Mouse (Mus musculus) hindbrain, embryonic 10.5 days (tissue): ENCODE measurements around the gene H2afv. TPM values are rescaled to one million over a fixed set of nuclear protein-coding genes. Genes with fewer than 3 reads are reported as not detected.

ENCODE experiments used
- DNase-seq: peaks from one replicate; pipeline ENCODE4 v3.0.0-alpha.2; 2017; ENCODE audit warnings: low spot score
- H3K27ac ChIP-seq: fragments of 300-500 bp; sonication (generic); 2 replicates; pipeline ENCODE4 v1.5.1; 2016; ENCODE audit warnings: mild to moderate bottlenecking, moderate library complexity
- H3K27me3 ChIP-seq: fragments of 300-500 bp; sonication (generic); 2 replicates; pipeline ENCODE4 v1.6.1; 2016; ENCODE audit warnings: mild to moderate bottlenecking; ENCODE audit not compliant: poor library complexity, insufficient read depth, severe bottlenecking
- H3K36me3 ChIP-seq: fragments of 300-500 bp; sonication (generic); 2 replicates; pipeline ENCODE4 v1.6.1; 2016; ENCODE audit warnings: mild to moderate bottlenecking, moderate library complexity
- H3K4me1 ChIP-seq: fragments of 300-500 bp; sonication (generic); replicated peaks from 2 replicates; pipeline ENCODE4 v1.6.1; 2016; ENCODE audit warnings: mild to moderate bottlenecking
- H3K4me3 ChIP-seq: fragments of 300-500 bp; sonication (generic); 2 replicates; pipeline ENCODE4 v1.5.1; 2016; ENCODE audit warnings: mild to moderate bottlenecking, moderate library complexity
- H3K9me3 ChIP-seq: fragments of 300-500 bp; sonication (generic); 2 replicates; pipeline ENCODE4 v1.6.1; 2016; ENCODE audit warnings: mild to moderate bottlenecking, moderate library complexity
- WGBS: fragments of 180-500 bp; shearing (Covaris S2); methylation state at CpG from one replicate; pipeline ENCODE4 v1.1.7; 2016; 5-methylcytosine and 5-hydroxymethylcytosine counted together
- polyA plus RNA-seq: library from polyadenylated mRNA; unstranded; fragments of >200 nt; fragmentation: Nextera tagmentation; extraction: Ambion mirVana; gene quantifications from 2 replicates; pipeline ENCODE4 v1.2.1, GENCODE M21; 2016

H2afv gene
- polyA plus RNA-seq, 1 experiment from 2014 or later, result 962 TPM

- Histone ChIP-seq H3K4me3 (peak overlapping the region; percentile 96), H3K9me3 (no peaks in the 10 kb centered on the region), H3K36me3 (peaks cover 47% of the 10 kb centered on the region), H3K27me3 (no peaks in the 10 kb centered on the region), H3K4me1 (peaks cover 49% of the 10 kb centered on the region), H3K27ac (peak overlapping the region; percentile 96; the same call in 1 of the 2 replicates)
- 87% methylated on average over 8 of the region's 8 CpGs for WGBS
- DNase-seq, result no peak
Measured at GRCm38 (mm10) chr11:6390376-6391053, 53.7 kb downstream of the H2afv start.

DNA sequence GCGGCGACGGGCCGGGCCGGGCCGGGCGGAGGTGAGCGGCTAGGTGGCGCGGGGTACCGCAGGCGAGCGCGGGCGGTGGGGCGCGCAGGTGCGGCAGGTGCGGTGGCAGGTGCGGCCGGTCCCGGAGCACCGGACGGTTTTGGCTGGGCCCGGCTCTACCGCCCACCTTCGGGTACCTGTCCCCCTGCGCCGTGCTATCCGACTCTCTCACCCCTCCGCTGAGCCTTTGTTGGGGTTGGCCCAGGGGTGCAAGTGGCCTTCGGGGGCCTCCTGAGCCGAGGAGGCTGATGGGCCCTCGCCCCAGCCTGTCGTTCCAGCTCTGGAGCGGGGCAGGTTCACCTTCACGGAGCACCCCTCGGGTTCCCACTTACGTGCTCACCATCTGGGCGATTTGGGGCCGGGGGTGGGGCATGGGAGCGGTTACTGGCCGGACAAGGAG lies 54.7 kb downstream of the H2afv start:
- Histone ChIP-seq H3K9me3 (no peaks in the 10 kb centered on the region), H3K27me3 (no peaks in the 10 kb centered on the region), H3K4me1 (peaks cover 39% of the 10 kb centered on the region), H3K27ac (peak overlapping the region; percentile 96), H3K36me3 (peaks cover 37% of the 10 kb centered on the region), H3K4me3 (peak overlapping the region; percentile 96)
- DNase-seq, result peak; percentile 49
- WGBS, result 2% methylated on average over 42 of the region's 43 CpGs

DNA sequence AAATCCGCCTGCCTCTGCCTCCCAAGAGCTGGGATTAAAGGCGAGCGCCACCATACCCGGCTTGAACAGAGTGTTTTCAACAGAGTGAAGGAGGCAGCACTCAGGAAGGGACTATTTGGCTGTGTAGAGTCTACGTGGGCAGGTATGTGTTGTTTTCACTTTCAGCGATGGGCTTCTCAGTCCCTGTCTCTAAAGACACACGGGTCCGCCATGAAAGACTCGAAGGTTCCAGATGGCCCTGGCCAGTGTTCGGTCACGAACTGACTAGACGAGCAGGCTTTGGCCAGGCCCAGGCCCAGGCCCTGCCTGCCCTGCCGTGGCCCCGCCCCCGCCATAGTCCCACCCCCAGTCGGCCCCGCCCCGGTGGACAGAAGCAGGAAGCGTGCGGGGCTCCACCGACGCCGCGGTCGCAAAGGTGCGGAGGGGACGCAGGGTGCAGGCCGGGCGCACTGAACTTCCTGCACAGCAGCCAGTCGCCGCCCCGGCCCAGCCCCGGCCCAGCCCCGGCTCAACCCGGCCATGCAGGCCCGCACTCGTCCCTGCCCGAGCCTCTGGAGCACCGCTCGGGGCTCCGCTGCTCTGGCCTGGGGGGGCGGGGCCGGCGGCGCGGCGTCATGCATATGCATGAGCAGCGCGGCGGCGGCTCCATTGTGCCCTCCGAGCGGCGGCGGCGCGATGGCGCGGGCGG lies 55.4 kb downstream of the H2afv start, which contains the start of gene Zmiz2:
Zmiz2 (plus strand) TSS at position 349 of the 688 bp plus-strand sequence.
- H3K27ac ChIP-seq, result peak within 1 kb of the TSS; percentile 96
- H3K4me1 ChIP-seq, result peaks cover 34% of the 10 kb centered on the region
- peak within 1 kb of the TSS; percentile 96 for H3K4me3 ChIP-seq
- 8% methylated on average over 60 of the region's 60 CpGs for WGBS
- H3K36me3 ChIP-seq, result peaks cover 31% of the 10 kb centered on the region
- no peaks in the 10 kb centered on the region for H3K27me3 ChIP-seq
- no peaks in the 10 kb centered on the region for H3K9me3 ChIP-seq
- peak; percentile 96 for DNase-seq

DNA sequence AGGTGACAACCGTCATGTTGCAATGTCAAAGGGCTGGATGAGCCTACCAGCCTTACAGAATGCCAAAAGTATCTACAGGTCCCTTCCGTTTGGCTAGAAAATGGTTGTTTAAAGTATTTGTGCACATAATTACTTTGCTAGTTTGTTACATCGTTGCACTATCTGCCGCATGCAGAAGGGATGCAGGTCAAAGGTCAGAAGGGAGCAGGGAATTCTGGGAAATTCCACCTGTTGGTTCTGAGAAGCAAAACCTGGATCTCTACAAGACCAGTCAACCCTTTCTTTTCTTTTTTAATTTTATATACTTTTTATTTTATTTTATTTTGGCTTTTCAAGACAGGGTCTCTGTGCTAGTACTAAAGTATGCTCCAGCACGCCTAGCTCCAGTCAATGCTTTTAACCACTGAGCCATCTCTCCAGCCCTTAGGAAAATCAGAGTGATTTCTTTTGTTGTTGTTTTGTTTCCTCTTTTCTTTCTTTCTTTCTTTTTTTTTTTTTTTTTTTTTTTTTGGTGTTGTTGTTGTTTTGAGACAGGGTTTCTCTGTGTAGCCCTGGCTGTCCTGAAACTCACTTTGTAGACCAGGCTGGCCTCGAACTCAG lies 56.0 kb downstream of the H2afv start:
- H3K27me3 ChIP-seq, result no peaks in the 10 kb centered on the region
- 90% methylated on average over 6 of the region's 6 CpGs for WGBS
- no peaks in the 10 kb centered on the region for H3K9me3 ChIP-seq
- H3K36me3 ChIP-seq, result peaks cover 27% of the 10 kb centered on the region
- peak overlapping the region; percentile 96 for H3K27ac ChIP-seq
- no peak for DNase-seq
- H3K4me3 ChIP-seq, result peak overlapping the region; percentile 96
- peaks cover 32% of the 10 kb centered on the region for H3K4me1 ChIP-seq

DNA sequence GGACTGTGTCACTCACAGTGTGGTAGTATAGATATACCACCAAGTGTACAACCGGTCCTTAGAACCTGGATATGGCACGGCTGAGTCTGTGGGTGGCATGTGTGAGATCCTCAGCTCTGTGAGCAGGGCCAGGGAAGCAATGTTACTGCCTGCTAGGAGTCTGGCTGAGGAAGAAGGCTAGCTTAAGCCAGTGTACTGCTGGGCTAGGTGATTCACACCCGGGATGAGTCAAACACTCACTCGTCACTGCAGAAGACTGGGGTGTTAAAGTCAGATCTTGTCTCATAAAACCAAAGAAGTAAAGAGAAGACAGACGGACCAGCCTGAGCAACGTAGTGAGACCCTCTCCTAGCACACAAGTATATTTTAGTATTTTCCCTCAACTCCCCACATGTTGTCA lies 63.3 kb downstream of the H2afv start:
- no peak for DNase-seq
- H3K4me1 ChIP-seq, result no peaks in the 10 kb centered on the region
- 92% methylated on average over 6 of the region's 6 CpGs for WGBS

More for the DNA sequence above, 63.3 kb downstream of the H2afv start:
- no peaks in the 10 kb centered on the region for H3K27me3 ChIP-seq
- H3K4me3 ChIP-seq, result no peak overlapping the region
- H3K9me3 ChIP-seq, result no peaks in the 10 kb centered on the region
- no peak overlapping the region for H3K27ac ChIP-seq
- no peaks in the 10 kb centered on the region for H3K36me3 ChIP-seq

Other genes with a start within 250 kb of the H2afv start
- gene A730071L15Rik, start 244.4 kb downstream of the H2afv start, polyA plus RNA-seq, result 0.41 and 0.54 TPM in 2 replicates
- 45.1 and 49.0 TPM in 2 replicates for gene Nudcd3, start 244.0 kb downstream of the H2afv start, polyA plus RNA-seq
- 0.04 TPM in 1 of 2 replicates, not detected in the other for gene Npc1l1, start 214.3 kb downstream of the H2afv start, polyA plus RNA-seq
- gene Ddx56, start 176.7 kb downstream of the H2afv start, polyA plus RNA-seq, result 116 and 121 TPM in 2 replicates
- gene Tmed4, start 169.6 kb downstream of the H2afv start, polyA plus RNA-seq, result 128 and 137 TPM in 2 replicates
- 99.9 and 117 TPM in 2 replicates for gene Ogdh, start 152.8 kb downstream of the H2afv start, polyA plus RNA-seq
- gene Zmiz2, start 55.4 kb downstream of the H2afv start, polyA plus RNA-seq, result 15.6 and 19.0 TPM in 2 replicates
- 5,657 and 6,044 TPM in 2 replicates for gene Ppia, start 29.0 kb downstream of the H2afv start, polyA plus RNA-seq
- 9.6 and 15.6 TPM in 2 replicates for gene Purb, start 31.5 kb upstream of the H2afv start, polyA plus RNA-seq
- 1.1 TPM in 2 replicates for gene Myo1g, start 76.5 kb upstream of the H2afv start, polyA plus RNA-seq
- 112 TPM in 2 replicates for gene Ccm2, start 102.4 kb upstream of the H2afv start, polyA plus RNA-seq
- 21.8 and 56.0 TPM in 2 replicates for gene Nacad, start 161.6 kb upstream of the H2afv start, polyA plus RNA-seq
- gene Tbrg4, start 181.6 kb upstream of the H2afv start, polyA plus RNA-seq, result 59.5 and 62.2 TPM in 2 replicates
- not detected in 2 replicates for gene Wap, start 194.2 kb upstream of the H2afv start, polyA plus RNA-seq
- 5.7 and 5.8 TPM in 2 replicates for gene Ramp3, start 214.1 kb upstream of the H2afv start, polyA plus RNA-seq